Mouse (Mus musculus) hindlimb bud, embryonic 11.5 days (tissue): ENCODE results near the gene Kcnk3.

Experiments
- DNase-seq: peaks from one replicate; pipeline ENCODE4 v3.0.0-alpha.2; 2012; ENCODE audit warnings: low read depth, low spot score; ENCODE audit errors: extremely low spot score

The Kcnk3 gene

DNA sequence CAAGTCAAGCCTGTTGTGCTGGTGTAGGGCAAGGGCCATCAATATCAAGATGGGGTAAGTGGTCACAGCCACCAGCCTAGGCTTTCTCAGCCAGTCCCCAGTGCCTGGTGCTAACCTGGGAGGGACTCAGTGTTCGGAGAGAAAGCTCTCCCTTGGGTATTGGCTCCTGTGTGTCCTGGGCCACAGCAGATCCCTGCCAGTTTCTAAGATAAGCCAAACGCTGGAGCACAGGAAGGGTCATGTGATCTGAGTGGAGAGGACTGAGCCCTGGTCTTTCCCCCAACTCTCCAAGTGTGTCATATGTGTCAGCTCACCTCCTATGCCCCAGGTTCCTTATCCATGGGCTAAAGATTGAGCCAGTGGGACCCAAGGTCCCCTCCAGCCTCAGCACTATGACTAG, 869 bp upstream of the Kcnk3 start:
- DNase-seq = no peak

DNA sequence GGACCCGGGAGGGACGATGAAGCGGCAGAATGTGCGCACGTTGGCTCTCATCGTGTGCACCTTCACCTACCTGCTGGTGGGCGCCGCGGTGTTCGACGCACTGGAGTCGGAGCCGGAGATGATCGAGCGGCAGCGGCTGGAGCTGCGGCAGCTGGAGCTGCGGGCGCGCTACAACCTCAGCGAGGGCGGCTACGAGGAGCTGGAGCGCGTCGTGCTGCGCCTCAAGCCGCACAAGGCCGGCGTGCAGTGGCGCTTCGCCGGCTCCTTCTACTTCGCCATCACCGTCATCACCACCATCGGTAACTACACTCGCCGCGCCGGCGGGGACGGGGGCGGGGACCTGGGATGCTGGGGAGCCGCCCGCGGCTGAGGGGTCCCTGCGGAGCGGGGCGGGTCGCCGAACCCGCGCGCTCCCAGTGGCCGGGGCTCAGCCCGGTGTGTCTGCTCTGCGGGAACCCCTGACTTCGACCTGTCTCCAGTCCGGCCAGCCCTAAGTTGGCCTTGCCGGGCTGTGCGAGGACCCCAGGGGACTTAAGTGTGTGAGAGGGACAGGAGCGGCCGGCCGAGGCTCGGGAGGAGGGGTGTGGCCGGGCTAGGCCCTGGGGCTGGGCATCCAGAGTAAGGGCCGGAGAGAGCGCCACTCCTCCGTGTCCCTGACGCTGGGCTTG, 465 bp downstream of the Kcnk3 start:
- DNase-seq = no peak

DNA sequence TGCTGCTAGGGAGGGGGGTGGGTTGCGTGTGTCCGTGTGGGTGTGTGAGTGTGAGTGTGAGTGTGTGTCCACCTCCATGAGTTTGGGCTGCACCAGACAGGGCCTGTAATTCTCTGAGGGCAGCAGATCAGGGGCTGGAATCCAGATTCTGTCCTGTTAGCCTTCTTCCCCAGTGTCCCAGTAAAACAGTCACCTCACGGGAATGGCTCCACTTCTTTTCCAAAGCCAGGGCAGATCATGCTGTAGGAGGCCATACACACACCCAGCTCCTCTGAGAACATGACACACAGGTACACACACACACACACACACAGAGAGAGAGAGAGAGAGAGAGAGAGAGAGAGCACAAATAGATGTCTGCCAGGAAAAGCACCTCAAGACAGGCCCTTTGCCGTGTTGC, 1.1 kb downstream of the Kcnk3 start:
- DNase-seq = no peak

DNA sequence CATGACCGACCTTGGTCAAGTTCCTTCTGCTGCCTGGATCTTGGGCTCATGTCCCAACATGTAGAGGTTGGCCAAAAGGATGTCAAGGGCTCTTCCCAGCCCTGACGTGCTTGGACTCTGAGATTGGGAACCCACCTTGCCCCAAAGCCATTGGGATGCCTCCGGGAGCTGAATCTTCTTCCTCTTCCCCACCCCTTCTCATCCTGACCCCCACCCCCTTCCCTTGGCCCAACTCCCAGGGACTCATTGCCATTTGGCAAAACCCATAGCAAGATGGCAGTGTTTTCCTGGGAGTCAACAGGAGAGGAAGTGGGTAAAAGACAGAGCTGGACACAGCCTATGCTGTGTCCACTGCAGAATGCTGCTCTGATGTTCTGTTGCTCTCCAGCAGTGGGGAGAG, 1.6 kb downstream of the Kcnk3 start:
- no peak for DNase-seq

DNA sequence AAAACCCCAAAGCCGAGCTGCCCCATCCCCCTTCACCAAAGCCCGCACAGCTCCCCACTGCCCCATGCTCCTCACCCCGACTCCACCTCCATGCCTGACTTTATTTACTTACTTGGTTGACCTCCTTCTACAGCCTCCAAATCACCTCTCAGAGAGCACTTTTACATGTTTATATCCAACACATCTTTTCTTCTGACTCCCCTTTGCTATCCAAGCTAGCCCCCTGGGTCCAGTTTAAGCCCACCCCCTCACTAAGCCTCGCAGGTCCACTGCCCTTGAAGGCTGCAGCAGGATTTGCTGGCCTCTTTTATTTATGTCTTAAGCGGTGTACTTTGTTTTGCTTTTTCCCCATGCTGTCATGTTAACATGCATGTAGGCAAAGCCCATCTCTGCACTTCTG, 2.3 kb downstream of the Kcnk3 start:
- DNase-seq = no peak

DNA sequence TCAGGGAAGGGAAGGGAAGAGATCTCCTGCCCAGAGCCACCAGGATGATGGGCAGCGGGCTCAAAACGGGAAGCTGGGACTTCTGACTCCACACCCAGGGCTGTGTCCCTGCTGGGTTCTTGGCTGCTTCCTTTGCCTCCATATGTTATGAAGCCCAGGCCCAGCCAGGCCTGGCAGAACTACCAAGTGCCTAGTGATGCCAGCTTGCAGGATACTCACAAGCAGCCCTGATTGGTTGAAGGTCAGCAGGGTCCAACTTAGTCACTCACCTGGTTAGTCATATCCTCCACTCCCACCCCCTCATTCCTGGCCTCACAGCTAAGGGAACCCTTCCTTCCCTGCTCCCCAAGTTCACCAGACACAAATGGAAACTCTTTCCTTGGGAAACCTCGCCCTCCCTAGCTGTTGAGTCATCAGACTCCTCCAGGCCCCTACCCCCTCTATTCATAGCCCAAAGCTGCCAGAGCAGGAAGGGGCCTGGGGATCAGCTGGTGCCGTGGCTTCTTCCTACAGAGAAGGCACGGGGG, 3.3 kb downstream of the Kcnk3 start:
- DNase-seq = no peak

DNA sequence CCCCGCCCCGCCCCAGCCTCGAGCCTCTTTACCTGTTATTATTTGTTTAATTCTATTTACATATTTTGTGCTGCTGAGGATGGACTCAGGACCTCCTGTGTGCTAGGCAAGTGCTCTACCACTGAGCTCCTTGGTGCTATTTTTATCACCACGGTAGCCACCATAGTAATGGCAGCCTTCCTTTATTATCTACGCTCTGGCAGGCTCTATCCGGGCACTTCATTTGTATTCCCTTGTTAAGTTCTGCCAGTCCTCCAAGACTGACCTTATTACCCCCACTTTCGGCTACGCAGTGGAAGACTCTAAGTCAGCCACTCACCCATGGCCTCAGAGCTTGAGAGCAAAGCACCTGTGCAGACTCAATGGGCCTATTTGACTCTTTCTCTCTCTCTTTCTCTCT, 3.8 kb downstream of the Kcnk3 start:
- no peak for DNase-seq

DNA sequence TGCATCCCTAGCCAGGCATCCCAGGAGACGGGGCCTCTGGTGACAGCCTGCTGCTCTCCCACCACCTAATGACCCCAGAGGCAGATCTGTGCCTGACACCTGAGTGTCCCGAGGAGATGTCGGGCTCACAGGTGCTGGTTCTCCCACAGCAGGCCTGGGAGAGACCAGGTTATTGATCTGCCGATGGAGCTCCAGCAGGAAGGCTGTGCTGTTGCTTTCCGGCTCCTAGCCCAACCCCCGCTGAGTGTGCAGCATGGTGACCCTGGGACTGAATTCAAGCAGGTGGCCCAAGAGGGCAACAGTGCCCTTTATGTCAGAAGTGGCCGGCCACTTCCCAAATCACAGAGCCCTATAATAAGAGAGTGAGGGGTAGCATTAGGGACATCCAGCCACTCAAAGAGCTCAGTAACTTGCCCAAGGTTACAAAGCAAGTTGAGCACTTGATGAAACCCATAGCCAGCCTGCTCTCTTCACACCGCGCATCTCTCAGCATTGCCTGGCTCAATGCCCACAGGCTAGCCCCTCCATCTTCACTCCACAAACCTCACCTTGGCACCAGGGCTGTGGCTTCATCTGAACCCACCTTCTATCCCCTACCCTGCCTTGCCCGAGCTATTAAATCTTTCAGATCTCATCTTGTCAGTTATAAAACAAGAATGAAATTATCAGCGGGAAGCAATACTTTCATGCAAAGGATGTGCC, 4.5 kb downstream of the Kcnk3 start:
- DNase-seq = no peak

DNA sequence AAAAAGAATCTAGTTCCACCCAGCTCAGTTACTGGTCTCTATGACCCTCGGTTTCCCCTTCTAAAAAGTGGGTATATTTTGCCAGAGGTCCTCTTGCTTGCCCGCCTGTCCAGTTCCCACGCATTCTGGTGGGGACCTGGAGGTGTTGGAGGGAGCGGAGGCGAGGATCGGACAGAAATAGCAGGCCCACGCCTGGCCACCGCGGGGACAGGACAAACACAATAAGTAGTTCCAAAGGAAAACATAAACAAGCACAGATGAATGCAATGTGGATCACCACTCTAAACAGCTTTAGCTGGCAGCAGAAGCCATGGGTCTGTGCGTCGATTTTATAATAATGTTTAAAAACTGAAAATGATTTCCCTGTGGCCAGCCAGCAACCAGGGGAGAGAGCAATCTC, 5.4 kb downstream of the Kcnk3 start:
- DNase-seq = no peak

DNA sequence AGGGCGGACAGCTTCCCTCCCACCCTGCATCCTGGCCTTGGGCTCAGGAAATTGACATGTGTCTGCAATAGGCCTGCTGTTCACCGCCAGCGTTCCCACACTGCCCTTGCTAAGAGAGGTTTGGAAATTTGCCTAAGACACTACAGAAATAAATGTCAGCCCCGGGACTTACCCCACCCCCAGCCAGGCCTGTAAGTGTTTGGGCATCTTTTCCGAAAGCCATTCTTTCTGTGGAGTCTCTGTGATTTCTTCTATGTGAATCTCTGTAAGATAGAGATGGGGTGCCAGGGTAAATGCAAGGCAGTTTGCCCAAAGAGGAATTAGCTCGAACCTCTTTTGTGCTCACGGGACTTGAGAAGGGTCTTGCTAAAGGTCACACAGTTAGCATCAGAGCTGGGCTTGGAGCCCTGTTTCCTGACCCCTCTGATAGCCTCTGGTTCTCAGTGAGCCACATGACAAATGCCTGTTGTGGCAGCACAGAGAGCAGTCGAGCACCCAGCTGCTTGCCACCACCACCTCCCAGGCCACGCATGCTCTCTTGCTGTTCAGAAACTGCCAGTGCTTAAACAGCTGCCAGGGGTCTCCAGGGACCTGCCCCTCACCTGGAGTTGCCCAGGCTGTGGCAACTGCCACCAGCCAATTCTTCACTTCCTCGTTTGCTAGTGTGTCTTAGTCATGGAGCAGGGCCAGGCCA, 6.0 kb downstream of the Kcnk3 start:
- no peak for DNase-seq

DNA sequence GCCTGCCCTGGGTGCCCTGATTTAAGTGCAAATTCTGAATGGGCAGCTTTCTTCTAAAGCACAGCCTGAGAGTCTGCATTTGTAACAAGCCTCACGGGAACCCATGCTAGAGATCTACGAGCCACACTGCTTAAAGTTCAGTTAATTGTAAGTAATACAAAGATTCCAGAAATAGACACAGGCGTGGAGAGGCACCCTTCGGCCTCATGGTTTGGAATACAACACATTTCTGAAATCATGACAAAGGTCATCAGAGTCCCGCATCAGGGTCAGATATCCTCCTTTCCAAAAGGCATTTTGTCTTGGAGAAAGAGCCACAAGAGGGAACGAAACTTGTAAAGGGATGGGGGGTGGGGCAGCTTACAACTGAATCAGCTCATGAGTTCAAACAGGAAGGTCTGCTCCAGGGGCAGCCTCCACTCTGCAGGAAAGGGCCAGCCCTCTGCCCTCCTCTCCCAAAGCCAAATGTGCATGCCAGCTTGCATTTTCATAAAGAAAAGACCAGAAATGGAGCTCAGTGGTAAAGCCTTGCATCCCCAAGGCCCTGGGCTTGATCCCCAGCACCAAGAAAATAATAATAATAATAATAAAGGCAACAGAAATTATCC, 7.1 kb downstream of the Kcnk3 start:
- DNase-seq = no peak

DNA sequence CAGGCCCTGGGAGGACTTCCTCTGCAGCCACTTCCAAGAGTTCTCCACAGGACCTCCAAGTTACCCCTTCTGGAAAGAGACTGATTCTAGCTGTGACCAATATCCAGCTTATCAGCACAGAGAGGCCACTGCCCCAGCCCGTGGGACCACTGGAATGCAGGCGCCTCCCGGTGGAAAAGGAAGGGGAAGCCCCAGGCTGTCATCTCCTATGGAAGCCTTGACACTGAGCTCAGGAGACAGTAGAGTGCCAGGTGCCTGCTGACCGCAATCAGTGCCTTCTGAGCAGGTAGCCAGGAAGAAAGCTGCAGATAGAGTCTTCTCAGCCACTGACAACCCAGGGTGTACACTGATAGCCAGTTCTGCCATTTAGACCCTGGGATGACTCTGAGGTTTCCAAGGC, 13.4 kb downstream of the Kcnk3 start:
- DNase-seq = no peak

DNA sequence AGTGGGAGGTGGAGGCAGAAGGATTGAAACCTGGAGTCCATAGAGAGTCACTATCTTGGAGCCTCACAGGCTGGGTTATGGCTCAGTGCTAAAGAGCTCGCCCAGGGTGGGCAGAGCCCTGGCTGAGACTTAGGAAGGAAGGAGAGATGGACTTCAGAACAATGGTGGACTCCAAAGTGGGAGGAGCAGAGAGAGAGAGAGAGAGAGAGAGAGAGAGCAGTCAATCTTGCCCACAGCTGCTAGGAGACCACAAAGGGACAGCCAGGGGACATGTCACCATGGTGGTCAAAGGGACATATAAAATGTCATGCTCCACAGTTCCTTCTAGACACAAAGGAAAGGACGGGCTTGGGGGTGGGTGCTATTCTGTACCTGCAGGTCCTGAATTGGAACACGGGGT, 15.3 kb downstream of the Kcnk3 start:
- DNase-seq = no peak

DNA sequence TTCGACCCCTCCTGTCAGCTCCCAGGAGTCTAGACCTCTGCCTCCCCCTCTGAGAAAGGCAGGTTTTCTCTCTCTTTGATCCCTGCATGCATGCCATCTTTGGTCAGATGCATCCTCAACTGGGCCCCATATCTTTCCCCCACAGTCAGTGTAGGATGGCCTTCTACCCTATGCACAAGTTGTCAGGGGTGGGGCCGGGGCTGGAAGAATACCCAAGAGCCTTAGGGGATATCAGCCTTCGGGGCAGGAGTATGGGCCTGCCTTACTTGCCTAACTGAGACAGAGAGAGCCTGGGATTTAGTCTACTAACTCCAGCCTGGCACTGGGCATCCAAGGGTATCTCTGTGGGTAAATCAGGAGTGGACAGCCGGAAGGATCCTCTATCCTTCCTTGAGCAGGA, 16.0 kb downstream of the Kcnk3 start:
- no peak for DNase-seq

DNA sequence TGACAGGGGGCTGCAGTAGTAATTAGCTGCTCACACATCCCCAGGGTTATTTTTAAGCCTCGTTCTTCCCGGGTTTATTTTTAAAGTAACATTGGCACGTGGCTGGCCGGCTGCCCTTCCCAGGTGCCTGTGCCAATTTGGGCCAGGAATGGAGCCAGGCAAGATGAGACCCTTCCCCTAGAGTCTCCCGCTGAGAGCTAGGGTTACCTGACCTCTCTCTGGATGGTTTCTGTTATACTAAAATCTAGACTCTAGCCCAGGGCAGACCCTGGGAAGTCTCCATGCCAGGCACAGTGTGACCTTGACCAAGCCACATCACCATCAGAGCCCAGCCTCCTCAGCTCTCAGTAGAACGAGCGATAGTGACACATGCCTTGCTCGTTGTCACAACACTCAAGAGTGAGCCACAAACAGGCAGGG, 16.8 kb downstream of the Kcnk3 start:
- DNase-seq = no peak

DNA sequence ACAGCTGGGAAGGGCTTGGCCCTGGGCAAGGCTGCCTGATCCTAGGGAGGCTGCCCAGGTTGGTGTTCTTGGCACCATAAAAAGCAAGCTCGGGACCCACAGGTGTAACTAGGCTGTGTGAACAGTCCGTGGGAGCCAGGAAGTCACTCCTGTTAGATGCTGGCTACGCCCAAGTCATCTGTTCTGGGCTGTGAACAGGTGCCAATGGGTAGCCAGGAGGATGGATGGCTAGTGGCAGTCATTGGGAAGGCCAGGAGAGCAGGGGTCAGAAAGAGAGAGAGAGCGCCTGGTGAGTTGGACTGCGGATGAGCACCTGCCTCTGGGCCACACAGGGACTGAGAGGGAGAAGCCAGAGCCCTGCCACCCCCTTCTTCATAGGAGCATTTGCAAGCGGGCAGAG, 17.7 kb downstream of the Kcnk3 start:
- no peak for DNase-seq

DNA sequence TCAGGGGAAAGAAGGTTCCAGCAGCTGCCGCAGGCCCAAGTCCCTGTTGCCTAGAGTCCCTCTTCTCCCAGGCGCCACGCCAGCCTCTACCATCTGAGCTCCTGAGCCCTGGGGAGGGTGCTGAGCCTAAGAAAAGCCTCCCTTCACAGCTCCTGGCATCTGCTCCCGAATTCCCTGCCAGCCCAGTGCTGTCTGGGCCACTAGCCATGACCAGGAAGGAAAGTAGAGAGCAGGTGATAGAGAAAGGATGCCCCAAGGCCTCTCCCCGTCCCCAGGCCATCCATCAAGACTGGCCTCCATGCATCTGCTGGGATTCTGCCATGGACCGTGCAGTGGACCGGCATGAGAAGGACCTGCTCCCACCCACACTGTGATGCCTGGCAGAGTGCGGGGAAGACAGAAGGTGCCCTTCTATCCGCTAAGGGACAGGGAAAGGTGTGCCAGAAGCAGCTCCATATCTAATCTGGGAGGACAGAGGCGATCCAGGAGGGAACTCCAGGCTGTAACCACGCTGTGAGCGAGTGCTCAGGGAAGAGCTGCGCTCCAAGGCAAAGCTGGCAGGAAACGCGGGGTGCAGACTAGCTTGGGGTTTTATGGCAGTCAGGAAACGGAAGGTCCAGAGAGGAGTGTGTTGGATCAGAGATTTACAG, 18.6 kb downstream of the Kcnk3 start:
- no peak for DNase-seq

DNA sequence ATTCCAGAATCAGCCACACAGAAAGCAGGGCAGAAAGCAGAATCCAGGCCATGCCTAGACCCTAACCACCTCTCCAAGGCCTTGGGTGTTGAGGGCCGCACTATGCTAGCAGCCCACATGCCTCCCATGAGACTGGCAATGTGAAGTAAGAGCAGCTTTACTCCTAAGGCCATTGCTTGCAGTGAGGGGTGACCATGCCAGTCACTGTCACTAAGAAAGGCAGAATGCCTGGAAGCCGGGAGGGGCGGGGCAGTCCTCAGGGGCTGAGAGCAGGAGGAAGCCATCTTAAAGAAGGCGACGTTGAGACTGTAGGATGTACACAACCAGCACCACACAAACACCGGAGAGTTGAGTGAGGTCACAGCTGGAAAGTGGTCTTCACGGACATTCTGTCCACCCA, 21.1 kb downstream of the Kcnk3 start:
- DNase-seq = no peak

DNA sequence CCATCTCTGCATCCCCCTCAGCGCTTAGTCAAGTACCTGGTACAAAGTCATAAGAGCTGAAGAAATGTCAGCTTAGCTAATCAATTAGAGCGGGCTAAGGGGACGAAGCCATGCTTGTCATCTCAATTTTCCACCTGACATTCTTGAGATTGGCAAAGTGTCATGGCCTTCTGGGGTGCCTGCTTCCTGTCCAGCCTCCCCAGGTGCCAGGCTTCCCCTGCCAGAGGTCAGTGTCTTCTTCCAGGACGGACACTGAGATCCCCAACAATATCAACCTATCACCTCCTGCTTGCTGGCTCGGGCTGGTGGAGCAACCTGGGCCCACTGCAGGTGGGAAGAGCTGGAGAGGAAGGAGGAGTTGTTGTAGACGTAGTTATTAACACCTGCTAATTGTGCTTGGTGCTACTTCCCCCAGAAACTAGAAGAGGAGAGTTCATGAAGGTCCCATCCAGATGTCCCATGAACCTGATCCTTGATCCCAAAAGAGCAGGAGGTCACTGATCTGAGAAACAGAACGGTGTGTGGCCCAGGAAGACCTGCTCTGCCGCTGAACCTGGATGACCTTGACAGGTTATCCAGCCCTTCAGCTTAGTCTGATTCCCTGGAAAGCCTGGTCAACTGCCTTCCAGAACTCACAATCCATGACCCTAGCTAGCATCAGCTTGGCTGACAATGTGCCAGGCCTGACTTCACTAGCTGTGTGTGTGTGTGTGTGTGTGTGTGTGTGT, 22.1 kb downstream of the Kcnk3 start:
- no peak for DNase-seq

DNA sequence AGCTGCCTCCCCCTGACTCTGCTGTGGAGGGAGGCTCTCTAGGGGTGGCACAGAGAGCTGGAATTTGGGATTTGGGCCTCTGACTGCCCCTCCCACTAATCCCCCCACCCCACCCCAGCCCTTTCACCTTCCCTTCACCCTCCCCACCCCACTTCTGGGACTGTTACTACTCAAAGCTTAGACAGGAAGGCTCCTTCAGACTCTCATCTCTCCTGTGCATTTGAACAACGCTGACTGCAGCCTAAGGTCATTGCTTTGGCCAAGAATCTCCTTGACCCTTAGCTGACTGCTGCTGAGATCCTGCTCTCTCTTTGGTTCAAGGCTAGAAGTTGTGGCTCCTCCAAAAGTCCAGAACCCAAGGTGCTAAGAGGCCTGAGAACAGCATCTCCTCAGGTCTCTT, 23.1 kb downstream of the Kcnk3 start:
- DNase-seq = no peak

DNA sequence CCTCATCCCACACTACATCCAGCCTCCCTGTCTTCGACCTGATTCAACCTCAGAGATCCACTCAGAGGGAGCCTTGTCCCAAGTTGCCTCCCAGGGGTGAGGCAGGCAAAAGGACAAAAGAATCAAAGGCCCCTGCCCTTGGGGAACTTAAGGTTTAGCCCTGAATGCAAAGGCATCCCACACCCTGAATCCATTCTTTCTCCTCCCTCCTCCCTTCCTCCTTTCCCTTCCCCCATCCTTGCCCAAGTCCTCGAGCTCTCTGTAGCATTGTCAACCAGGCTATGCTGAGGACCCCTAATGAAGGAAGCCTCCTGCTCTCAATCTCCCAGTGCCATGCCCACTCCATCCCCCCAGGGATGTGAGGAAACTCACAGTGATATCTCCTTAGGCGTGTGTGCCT, 23.7 kb downstream of the Kcnk3 start:
- DNase-seq = no peak
